Mouse (Mus musculus) colon, adult 2 months (tissue): ENCODE results near the gene Zkscan5. TPM values are rescaled to one million over a fixed set of nuclear protein-coding genes. Genes with fewer than 3 reads are reported as not detected.

Experiments used
- polyA plus RNA-seq: library from polyadenylated mRNA; depleted of rRNA; stranded (reverse); fragments of >200 nt; gene quantifications from 2 replicates; pipeline ENCODE4 v1.2.3, GENCODE M21; 2012; rRNA removed

Gene Zkscan5
- 3.8 and 4.0 TPM in 2 replicates for polyA plus RNA-seq

GRCm38 (mm10) chr5:145203936-145204691 lies at the start of gene Zkscan5:
Gene Zkscan5 (plus strand): TSS chr5:145204562.

GRCm38 (mm10) chr5:145166536-145167305 lies 37.6 kb upstream of the Zkscan5 start, which contains the start of the genes Ptcd1 and Cpsf4:
Gene Ptcd1 (minus strand): TSS chr5:145167108.
Gene Cpsf4 (plus strand): TSS chr5:145167213.

GRCm38 (mm10) chr5:145191962-145192361 lies 12.4 kb upstream of the Zkscan5 start, which contains the start of gene Atp5j2:
Gene Atp5j2 (minus strand): TSS chr5:145192062.

GRCm38 (mm10) chr5:145201321-145201991 lies 2.9 kb upstream of the Zkscan5 start, which contains the start of gene Zkscan14:
Gene Zkscan14 (minus strand): TSS chr5:145201868.

GRCm38 (mm10) chr5:145231367-145231871 lies 27.1 kb downstream of the Zkscan5 start, which contains the start of gene Zfp655:
Gene Zfp655 (plus strand): TSS chr5:145231715.

Other genes with a start within 250 kb of the Zkscan5 start
- 20.6 and 23.6 TPM in 2 replicates for gene Smurf1, start 238.7 kb upstream of the Zkscan5 start, polyA plus RNA-seq
- not detected in 2 replicates for gene Gm4871, start 171.8 kb upstream of the Zkscan5 start, polyA plus RNA-seq
- not detected in 2 replicates for gene 1700018F24Rik, start 161.6 kb upstream of the Zkscan5 start, polyA plus RNA-seq
- gene Arpc1a, start 120.7 kb upstream of the Zkscan5 start, polyA plus RNA-seq = 97.8 and 103 TPM in 2 replicates
- not detected in 2 replicates for gene Kpna7, start 120.5 kb upstream of the Zkscan5 start, polyA plus RNA-seq
- gene Arpc1b, start 90.3 kb upstream of the Zkscan5 start, polyA plus RNA-seq = 959 and 1,102 TPM in 2 replicates
- 19.0 and 22.0 TPM in 2 replicates for gene Pdap1, start 64.3 kb upstream of the Zkscan5 start, polyA plus RNA-seq
- gene Bud31, start 64.2 kb upstream of the Zkscan5 start, polyA plus RNA-seq = 35.8 and 40.5 TPM in 2 replicates
- gene Ptcd1, start 37.5 kb upstream of the Zkscan5 start, polyA plus RNA-seq = 11.1 and 13.6 TPM in 2 replicates
- gene Cpsf4, start 37.3 kb upstream of the Zkscan5 start, polyA plus RNA-seq = 24.1 and 24.8 TPM in 2 replicates
- gene Atp5j2, start 12.5 kb upstream of the Zkscan5 start, polyA plus RNA-seq = 162 and 166 TPM in 2 replicates
- 2.6 and 2.8 TPM in 2 replicates for gene Zkscan14, start 2.7 kb upstream of the Zkscan5 start, polyA plus RNA-seq
- gene Zfp655, start 27.2 kb downstream of the Zkscan5 start, polyA plus RNA-seq = 7.7 and 9.9 TPM in 2 replicates
- gene Zscan25, start 75.9 kb downstream of the Zkscan5 start, polyA plus RNA-seq = 18.9 and 19.1 TPM in 2 replicates
- not detected in 2 replicates for gene Cyp3a57, start 140.7 kb downstream of the Zkscan5 start, polyA plus RNA-seq